Mouse (Mus musculus): Measurements from ENCODE around the gene Tmem131.
"Not testable (repeated sequence)": the region's sequence is repeated elsewhere in the genome, so short reads cannot be mapped to it uniquely, and the experiment has no call there.

Gene Tmem131

GRCm38 (mm10) chr1:36821918-36822317, 121.5 kb downstream of the Tmem131 start:
- DNase-seq, result not testable (repeated sequence)

GRCm38 (mm10) chr1:36815166-36815565, 128.3 kb downstream of the Tmem131 start:
- DNase-seq, result no peak

DNA sequence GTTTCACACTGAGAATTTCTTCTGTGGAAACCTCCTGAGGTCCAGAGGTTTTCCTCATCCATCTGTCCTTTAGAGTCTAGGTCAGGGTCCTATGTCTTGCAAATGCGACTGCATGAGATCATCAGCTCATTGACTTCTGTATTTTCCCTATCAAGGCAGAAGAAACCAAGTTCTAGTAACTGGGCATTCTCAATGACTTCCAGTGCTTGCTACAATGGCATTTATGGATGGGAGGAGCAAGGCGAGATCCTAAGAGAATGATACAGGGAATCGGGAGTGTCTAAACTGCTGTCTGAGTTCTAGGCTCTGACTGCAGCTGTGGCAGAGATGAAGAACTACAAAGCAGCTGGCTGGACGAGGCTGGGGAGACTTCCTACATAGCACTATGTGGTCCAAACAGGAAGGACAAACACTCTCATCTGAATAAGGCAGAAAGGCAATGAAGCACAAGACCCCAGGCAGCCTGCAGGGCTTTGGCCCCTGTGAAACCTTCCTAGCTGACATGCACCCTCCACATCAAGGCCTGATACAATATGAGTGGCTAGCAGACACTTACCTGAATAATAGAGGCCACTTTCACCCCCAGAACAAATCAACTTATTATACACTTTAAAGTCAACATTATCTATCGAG, 129.1 kb downstream of the Tmem131 start:
- no peak for DNase-seq

DNA sequence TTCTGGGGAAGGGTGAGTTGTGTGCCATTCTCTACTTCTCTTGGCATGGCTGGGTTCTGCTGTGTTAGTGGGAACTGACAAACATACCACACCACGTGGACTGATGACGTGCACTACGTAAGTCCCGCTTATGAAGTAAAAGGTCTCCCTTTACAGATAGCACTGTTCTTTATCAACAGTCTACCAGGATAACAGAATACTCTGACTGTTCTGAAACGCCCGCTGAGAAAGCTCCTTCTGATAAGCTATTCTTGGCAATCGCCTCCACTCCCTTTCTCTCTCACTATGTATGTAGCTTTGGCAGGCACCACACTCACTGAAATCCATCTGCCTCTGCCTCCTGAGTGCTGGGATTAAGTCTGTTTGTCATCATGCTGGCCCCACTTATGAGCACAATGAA, 130.1 kb downstream of the Tmem131 start:
- DNase-seq, result peak; percentile 28

DNA sequence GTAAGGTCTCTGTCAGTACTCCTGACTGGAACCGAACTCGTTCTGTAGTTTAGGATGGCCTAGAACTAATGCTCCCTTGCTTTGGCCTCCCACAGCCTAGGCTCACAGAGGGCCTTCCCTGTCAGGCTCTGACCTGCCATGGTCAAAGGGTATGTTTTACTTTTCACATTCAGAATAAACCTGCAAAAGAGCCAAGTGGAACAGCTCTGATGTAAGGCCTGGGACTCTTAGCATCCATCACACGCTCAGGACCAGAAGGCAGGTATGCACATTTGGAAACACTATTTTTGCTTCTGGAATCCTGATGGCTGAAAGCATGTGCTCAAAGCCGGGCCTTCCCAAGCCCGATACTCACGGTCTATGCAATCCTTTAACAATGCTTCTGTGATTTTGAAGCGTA, 131.7 kb downstream of the Tmem131 start:
- DNase-seq, result no peak

DNA sequence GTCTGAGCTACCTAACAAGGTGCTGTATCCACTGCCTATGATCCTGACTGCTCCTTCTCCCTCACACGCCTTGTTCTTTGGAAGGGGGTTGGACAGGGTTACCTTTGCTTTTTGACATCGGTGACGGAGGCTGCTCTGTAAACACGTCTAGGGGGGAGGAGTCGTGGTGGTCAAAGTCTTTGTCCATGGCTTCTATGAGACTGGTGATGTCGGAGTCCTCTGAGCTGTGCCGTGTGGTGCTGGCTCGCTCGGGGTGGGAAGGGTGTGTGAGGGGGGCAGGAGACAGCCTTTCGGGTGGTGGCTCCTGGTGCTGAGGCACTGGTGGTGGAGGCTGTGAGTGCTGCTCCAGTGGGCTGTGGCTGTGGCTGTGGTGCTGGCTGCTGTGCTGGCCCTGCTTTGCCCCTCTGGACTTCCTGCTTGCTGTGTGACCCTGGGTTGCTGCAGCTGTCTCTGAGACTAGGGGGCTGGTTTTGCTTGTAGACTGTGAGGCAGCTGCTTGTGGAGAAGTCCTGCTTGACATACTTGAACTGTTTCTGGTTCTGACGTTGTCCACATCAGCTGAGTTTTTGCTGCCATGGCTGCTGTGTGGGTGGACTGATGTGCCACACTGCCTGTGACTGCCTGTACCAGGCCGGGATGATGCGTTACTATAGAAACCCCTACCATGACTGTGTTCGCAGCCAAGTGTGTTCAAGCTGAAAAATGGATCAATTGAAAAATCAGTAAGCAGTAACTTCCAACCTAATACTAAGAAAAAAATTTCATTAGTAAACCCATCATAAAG, 135.5 kb downstream of the Tmem131 start:
- DNase-seq, result no peak

- DNase-seq, result no peak
Observed at GRCm38 (mm10) chr1:36807086-36807485, 136.4 kb downstream of the Tmem131 start.

DNA sequence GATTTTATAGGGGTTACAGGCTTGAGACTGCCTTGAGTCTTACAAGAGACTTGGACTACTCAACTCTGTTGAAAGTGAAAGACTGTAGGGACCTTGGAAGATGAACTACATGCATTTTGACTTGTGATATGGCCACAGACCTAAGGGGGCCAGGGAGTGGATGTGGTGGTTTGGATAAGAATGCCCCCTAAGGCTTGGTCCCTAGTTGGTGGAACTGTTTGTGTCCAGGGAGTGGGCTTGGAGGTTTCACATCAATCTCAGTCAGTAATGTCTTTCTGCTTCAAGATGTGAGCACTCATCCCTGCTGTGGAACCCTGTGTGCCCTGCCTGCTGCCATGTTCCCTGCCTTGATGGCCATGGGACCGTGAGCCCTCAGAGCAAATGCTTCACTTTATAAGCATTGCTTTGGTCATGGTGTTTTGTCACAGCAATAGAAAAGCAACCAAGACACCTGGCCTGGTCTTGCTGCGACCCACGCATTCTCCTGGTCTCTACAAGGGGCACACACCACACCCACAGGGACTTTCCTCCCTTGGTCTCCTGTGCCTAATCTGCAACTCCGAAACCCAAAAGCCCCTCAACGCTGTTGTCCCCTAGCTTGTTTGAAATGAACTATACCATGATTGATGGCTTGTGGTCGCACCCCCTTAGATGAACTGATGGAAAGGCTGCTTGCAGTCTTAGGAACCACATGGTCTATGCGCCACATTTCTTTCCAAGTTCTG, 137.1 kb downstream of the Tmem131 start:
- DNase-seq, result no peak

GRCm38 (mm10) chr1:36804833-36805232, 138.6 kb downstream of the Tmem131 start:
- no peak for DNase-seq

DNA sequence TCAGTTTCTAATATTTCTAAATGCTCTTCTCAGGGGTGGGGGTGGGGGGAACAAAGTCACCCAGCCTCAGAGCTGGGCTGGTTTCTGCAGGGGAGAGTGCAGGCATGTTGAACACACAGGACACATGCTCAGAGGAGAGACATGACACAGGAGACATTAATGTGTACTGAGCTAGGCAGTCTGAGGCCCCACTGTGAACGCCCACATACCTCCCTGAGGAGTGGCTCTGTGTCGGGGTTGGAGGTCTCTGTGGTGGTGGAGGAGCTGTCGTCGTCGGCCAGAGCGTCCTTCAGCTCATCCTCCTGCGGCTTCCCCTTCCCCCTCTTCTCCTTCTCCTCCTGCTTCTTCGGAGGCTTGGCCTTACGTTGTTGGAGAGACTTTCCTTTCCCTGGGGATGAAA, 139.2 kb downstream of the Tmem131 start:
- DNase-seq, result no peak

GRCm38 (mm10) chr1:36800379-36801011, 143.0 kb downstream of the Tmem131 start:
- no peak for DNase-seq

GRCm38 (mm10) chr1:36797481-36797880, 146.0 kb downstream of the Tmem131 start:
- no peak for DNase-seq

DNA sequence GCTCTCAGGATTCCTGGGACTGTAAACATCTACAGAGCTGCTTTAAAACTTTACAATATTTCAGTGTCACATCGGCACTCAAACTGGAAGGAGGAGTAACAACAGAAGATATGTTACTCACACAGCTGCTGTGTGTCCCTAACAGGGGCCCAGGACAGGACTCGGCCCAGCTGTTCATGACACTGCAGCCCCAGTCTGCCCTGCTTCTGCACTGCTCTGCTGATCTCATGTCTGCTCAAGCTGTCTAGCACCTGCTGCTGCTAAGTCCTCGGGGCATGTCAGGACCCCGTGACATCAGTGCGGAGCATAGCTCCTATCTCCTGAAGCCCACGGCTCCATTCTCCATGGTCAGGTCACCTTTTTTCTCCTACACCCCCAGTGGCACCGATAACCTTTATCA, 146.8 kb downstream of the Tmem131 start:
- no peak for DNase-seq

GRCm38 (mm10) chr1:36789416-36789815, 154.1 kb downstream of the Tmem131 start:
- DNase-seq, result no peak

GRCm38 (mm10) chr1:36786377-36786776, 157.1 kb downstream of the Tmem131 start:
- DNase-seq, result no peak

GRCm38 (mm10) chr1:36785238-36785641, 158.2 kb downstream of the Tmem131 start:
- peak; percentile 40 for DNase-seq

DNA sequence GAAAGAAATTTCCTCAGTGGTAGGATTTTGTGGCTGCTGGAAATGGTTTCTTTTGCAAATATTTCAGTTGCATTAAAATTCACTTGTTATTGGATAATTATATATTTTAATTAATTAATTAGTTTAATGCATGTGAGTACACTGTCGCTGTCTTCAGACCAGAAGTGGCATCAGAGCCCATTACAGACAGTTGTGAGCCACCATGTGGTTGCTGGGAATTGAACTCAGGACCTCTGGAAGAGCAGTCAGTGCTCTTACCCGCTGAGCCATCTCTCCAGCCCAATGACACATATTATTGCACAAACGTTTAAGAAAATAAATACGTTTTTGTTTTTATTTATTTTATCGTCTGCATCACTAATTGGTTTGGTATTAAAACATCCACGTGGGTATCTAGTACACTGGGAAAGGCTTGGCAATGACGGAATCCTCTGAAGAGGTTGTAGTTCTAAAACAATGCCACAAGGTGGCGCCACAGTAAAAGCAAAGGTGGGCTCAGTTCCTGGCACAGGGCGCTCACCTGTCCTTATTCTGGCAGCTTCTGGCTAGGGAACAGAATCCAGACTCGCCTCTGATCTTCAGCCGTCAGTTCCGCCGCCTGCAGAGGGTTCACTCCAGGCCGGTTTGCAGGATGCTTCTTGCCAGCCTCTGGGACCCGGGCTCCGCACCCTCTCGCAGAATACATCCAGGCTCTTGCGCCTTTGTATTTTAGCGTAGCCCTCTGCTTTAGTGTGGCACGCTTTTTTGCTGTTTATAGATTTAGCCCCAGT, 158.9 kb downstream of the Tmem131 start:
- peak; percentile 91 for DNase-seq

DNA sequence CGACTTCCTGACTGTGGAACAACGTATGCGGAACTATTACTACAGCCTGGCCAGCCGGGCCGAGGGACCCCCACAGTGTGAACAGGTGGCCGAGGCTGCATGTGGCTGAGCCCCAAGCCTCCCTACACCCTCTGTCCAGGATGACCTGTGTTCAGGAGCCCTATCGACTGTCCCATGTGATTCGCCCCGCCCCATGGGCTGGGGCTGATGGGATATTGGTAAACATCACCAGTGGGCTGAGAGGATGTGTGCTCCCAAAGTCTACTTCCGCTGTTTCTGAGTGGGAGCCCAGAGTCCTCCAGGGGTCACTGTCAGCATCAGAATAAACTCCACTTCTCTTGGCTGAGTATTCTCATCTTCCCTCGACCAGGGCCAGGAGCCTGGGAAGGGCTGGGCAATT, 161.0 kb downstream of the Tmem131 start:
- peak; percentile 45 for DNase-seq

DNA sequence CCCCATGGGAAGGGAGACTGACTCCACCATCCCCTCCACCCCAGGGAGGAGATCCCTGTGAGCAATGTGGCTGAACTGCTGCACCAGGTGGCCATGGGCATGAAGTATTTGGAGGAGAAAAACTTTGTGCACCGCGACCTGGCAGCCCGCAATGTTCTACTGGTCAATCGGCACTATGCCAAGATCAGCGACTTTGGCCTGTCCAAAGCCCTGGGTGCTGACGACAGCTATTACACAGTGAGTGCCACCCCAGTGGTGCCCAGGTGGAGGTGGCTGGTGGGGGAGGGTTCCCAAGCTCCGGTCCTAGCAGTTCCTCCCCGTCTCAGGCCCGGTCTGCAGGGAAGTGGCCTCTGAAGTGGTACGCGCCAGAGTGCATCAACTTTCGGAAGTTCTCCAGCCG, 162.7 kb downstream of the Tmem131 start:
- DNase-seq, result no peak

- DNase-seq, result no peak
Observed at GRCm38 (mm10) chr1:36772198-36772934, 171.1 kb downstream of the Tmem131 start.

GRCm38 (mm10) chr1:36770998-36771397, 172.5 kb downstream of the Tmem131 start:
- DNase-seq, result no peak

DNA sequence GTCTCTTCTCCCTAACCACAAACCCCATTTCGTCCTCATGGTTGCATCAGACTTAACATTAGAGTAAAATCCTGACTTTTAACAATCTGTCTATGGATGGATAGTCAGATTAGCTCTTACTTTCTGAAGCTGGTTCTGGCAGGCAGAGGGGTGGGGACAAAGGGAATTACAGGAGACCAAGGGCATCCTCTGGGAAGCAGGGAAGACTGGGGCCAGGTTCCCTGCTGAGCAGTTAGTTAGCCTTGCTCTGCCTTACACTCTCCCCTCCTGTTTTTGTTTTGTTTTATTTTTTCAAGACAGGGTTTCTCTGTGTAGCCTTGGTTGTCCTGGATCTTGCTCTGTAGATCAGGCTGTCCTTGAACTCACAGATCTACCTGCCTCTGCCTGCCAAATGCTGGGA, 173.5 kb downstream of the Tmem131 start:
- DNase-seq, result no peak

All from cerebellum, adult 9-11 months (tissue).